Mouse (Mus musculus) thymus, postnatal 14 days (tissue): Measurements from ENCODE around the gene Gadd45gip1.

Source experiments
- DNase-seq: peaks from one replicate; pipeline ENCODE4 v3.0.0; 2021

Gadd45gip1 gene

DNA sequence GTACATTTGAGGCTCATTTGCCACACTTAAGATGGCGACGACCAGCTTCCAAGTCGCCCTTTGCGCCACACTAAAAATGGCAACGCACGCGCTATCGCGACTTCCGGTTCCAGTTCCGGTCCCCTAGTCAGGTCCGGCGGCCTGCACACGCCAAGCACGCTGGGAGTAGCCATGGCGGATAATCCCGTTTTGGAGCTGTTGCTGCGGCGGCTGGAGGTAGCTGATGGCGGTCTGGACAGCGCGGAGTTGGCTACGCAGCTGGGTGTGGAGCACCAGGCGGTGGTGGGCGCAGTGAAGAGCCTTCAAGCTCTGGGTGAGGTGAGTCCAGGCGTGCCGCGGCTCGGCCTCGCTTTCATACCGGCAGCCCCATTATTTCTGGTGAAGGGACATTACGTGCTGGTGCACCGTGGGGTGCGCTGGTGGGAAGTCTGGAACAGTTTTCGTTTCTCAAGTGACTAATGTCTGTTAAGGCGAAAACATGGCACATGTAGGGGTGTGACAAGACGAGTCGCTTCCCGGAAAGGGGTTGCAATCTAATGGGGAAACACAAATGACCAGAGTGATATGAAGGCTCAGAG is 25.6 kb downstream of the Gadd45gip1 start, which contains the start of gene Farsa:
Gene Farsa, plus strand, starts transcription at position 126 of the 578 bp plus-strand sequence.
- peak; percentile 91 for DNase-seq

DNA sequence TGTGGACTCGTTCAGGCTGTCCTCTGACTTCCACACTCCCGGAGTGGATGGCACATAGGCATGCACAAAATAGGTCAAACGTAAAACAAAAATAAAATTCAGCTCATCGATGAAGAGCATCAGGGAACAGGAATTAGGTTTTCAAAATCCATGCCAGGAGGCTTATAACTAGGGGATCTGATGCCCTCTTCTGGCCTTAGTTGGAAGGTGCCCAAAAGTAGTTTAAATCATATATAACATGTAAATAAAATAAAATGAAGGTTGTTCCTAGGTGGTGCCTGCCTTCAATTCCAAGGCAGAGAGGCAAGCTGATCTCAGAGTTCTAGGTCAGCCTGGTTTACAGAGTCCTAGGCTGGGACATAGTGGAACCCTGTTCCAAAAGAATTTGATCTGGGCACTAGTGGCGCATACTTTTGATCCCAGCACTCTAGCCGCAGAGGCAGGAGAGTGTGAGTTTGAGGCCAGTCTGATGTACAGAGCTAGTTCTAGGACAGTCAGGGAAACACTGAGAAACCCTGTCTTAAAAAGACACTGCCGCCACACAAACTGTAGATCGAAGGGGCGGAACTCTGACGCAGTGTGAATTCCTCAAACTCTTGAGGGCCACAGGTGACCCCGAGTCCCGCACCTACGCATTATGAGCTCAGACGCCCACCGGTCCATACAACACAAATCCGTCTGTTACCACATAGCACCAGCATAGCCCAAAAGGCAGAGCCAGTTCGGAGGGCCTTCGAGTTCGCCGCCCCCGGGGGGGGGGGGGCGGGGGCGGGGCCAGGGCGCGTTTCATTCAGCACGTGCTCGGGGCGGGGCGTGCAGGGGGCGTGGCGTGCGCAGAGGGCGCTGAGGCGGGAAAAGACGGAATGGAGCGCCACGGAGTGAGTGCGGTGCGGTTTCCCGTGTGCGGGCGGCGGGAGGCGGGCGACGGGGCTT is 40.3 kb downstream of the Gadd45gip1 start, which contains the start of gene Syce2:
Gene Syce2, plus strand, starts transcription at position 736 of the 933 bp plus-strand sequence.
- DNase-seq, result peak; percentile 91

DNA sequence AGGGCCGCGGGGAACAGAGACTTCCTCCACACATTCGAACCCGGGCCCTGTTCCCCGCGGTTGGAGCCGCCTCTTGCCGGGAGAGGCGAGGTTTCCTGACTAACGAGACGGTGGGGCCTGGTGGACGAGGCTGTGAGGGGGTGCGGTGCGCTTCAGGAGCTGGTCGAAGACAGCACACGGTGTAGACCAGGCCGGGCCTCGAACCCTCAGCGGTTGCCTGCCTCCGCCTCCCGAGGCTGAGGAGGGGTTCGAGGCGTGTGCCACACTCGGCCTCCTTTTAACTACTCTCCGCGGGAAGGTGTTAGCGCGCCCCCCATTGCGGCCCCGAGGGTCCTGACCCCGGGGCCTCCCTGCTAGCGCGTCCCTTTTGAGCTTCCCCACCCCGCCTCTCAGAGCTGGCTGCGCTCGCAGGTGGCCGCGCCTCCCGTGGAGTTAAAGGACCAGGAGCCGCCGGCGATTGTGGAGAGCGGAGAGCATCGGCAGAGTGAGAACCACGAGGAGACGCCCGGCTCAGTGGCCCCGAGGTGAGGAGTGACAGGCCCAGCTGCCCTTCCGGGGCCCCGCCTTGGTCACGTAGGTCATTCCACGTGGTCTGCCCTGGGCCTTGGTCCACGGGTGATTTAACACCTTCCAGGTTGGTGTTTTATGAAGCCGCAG is 41.1 kb downstream of the Gadd45gip1 start:
- peak; percentile 46 for DNase-seq

DNA sequence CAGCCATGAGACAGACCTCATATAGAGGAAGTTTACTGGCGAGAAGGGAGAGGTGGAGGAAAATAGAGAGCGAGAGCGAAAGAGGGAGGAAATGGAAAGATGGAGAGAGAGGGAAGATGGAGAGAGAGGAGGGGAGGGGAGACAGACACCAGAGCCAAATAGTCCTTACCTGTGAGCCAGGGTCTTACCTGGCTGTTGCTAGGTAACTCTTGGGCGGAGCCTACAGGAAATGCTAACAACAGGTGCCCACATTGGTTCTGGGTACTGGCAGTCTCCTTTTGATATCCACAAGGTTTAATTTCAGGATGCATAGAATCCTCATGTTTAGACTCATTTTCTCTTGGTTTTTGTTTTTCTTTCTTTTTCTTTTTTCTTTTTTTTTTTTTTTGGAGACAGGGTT is 41.7 kb downstream of the Gadd45gip1 start:
- DNase-seq, result no peak

DNA sequence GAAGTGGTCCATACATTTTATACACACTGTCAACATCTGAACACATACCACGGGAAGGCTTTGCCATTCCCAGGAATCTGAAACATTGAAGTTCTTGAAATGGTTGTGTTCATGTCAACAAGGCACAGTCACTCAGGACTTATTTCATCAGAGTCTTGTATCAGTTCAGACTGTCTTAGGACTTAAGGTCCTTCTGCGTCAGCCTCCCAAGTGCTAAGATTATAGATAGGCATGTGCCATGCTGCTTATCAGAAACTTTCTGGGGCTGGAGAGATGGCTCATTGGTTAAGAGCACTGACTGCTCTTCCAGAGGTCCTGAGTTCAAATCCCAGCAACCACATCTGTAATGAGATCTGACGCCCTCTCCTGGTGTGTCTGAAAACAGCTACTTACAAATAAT is 43.0 kb downstream of the Gadd45gip1 start:
- no peak for DNase-seq

DNA sequence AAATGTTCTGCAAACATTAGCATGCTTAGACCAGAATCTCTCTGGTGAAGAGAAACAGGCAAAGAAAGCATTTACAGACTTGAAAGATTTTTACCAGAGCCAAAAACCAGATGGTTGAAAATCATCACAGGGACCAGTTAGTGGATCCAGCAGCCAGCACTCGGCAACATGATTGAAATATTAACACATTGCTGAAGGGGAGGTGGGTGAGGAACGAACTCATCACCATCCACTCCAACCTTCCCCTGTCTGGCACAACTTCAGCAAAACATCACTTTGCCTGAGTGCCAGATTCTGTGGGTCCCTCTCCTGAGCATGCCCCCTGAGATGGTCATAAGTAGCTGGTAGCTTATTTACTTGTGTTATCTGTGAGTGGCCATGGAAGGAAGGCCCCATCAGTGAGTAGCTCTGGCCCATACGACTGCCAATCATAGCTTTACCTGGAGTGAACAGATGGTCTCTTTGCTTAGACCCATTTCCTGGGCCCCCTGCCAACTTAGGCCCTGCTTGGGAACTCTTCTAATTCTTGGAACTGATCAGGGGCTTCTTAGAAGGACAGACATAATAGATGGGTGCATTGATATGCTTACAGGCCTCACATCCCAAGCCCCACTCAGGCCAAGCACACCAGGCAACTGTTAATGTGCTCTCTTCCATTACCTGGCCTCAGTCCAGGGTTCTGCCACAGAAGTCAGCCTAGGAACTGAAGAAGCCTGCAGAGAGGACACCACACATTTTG is 46.1 kb downstream of the Gadd45gip1 start:
- no peak for DNase-seq

DNA sequence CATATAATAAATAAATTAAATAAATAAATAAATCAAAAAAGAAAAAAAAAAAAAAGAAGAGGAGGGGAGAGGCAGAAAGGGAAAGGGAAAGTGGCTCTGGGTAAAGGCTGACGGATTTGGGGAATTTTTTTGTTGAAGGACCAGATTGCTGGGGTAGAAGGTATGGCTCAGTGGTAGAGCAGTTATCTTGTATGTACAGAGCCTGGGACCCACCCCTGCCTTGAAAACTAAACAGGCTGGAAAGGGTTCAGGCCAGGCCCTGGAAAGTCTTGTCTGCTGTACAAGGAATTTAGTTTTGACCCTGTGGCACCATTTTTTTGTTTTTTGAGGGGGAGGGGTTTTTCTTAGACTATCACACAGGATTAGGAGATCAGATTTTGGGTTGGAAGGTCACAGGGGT is 47.6 kb downstream of the Gadd45gip1 start:
- no peak for DNase-seq

DNA sequence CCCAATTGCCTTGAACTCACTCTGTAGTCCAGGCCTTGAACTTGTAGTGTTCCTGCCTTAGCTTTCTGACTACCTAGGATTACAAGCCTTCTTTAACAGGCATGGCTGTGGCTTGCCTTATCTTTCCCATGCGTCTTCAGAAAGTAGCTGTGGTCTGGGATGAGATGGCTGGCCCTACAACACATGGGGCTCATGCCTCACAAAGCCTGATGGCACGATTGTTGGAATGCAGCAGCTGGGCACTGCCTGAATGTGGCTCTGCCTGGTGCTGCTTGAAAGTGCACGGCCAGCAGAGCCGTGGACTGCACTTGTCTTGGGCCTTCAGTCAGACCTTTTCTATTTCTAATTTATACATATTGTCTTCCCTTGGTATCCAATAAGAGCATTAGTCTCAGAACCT is 53.4 kb downstream of the Gadd45gip1 start:
- DNase-seq, result no peak
